Mouse (Mus musculus) embryonic facial prominence, embryonic 12.5 days (tissue): ENCODE results near the gene Hoxc11. TPM values are rescaled to one million over a fixed set of nuclear protein-coding genes. Genes with fewer than 3 reads are reported as not detected.

Source experiments
- ATAC-seq: fragments of 200-750 bp; cut with Nextera tagmentation; 2 replicates; pipeline ENCODE4 v1.8.0; 2017; ENCODE audit not compliant: insufficient number of reproducible peaks, insufficient read depth, low FRiP score, low TSS enrichment
- H3K27ac ChIP-seq: fragments of 300-500 bp; sonication (generic); 2 replicates; pipeline ENCODE4 v1.5.1; 2016; ENCODE audit warnings: mild to moderate bottlenecking
- H3K27me3 ChIP-seq: fragments of 300-500 bp; sonication (generic); 2 replicates; pipeline ENCODE4 v1.6.1; 2016; ENCODE audit warnings: mild to moderate bottlenecking, moderate library complexity
- H3K36me3 ChIP-seq: fragments of 300-500 bp; sonication (generic); 2 replicates; pipeline ENCODE4 v1.6.1; 2016; ENCODE audit warnings: mild to moderate bottlenecking
- H3K4me1 ChIP-seq: fragments of 300-500 bp; sonication (generic); 2 replicates; pipeline ENCODE4 v1.6.1; 2016
- H3K4me2 ChIP-seq: fragments of 300-500 bp; sonication (generic); replicated peaks from 2 replicates; pipeline ENCODE4 v1.6.1; 2016; ENCODE audit warnings: mild to moderate bottlenecking, moderate library complexity
- H3K4me3 ChIP-seq: fragments of 300-500 bp; sonication (generic); 2 replicates; pipeline ENCODE4 v1.5.1; 2016; ENCODE audit warnings: mild to moderate bottlenecking
- H3K9ac ChIP-seq: fragments of 300-500 bp; sonication (generic); 2 replicates; pipeline ENCODE4 v1.6.1; 2016; ENCODE audit warnings: mild to moderate bottlenecking, moderate library complexity
- H3K9me3 ChIP-seq: fragments of 300-500 bp; sonication (generic); 2 replicates; pipeline ENCODE4 v1.6.1; 2016; ENCODE audit warnings: mild to moderate bottlenecking, moderate library complexity
- WGBS: fragments of 180-500 bp; shearing (Covaris S2); methylation state at CpG from one replicate; pipeline ENCODE4 v1.1.7; 2016; 5-methylcytosine and 5-hydroxymethylcytosine counted together
- polyA plus RNA-seq: library from polyadenylated mRNA; unstranded; fragments of >200 nt; fragmentation: Nextera tagmentation; extraction: Ambion mirVana; gene quantifications from 2 replicates; pipeline ENCODE4 v1.2.1, GENCODE M21; 2016

Hoxc11 gene
- polyA plus RNA-seq, 1 experiment from 2014 or later: not detected

- no peaks in the 10 kb centered on the region for H3K9me3 ChIP-seq
- H3K9ac ChIP-seq: no peak overlapping the region
- no peak overlapping the region for H3K4me2 ChIP-seq
- H3K4me3 ChIP-seq: no peak overlapping the region
- 0 out of 2 replicates have a peak, but pooled peaks cover 4% of the 10 kb centered on the region for H3K4me1 ChIP-seq
- H3K36me3 ChIP-seq: no peaks in the 10 kb centered on the region
- ATAC-seq: no peak
- H3K27ac ChIP-seq: no peak overlapping the region
- H3K27me3 ChIP-seq: peaks cover 96% of the 10 kb centered on the region
- WGBS: 7% methylated on average over 3 of the region's 3 CpGs
These were observed 38.6 kb downstream of the Hoxc11 start for GRCm38 (mm10) chr15:102992863-102993262.

- Histone ChIP-seq H3K9ac (no peak overlapping the region), H3K27ac (no peak overlapping the region), H3K4me2 (no peak overlapping the region), H3K9me3 (no peaks in the 10 kb centered on the region), H3K4me1 (peaks cover 11% of the 10 kb centered on the region), H3K4me3 (no peak overlapping the region), H3K36me3 (no peaks in the 10 kb centered on the region), H3K27me3 (peaks cover 96% of the 10 kb centered on the region)
- ATAC-seq: no peak
- 2% methylated on average over 9 of the region's 9 CpGs for WGBS
These were observed 42.3 kb downstream of the Hoxc11 start for GRCm38 (mm10) chr15:102996548-102996947.

GRCm38 (mm10) chr15:102997431-102997830 lies 43.2 kb downstream of the Hoxc11 start:
- H3K4me2 ChIP-seq: no peak overlapping the region
- no peak overlapping the region for H3K27ac ChIP-seq
- H3K9me3 ChIP-seq: no peaks in the 10 kb centered on the region
- H3K36me3 ChIP-seq: no peaks in the 10 kb centered on the region
- no peak overlapping the region for H3K4me3 ChIP-seq
- H3K4me1 ChIP-seq: peaks cover 11% of the 10 kb centered on the region
- peaks cover 96% of the 10 kb centered on the region for H3K27me3 ChIP-seq
- 0% methylated on average over 3 of the region's 3 CpGs for WGBS
- no peak overlapping the region for H3K9ac ChIP-seq
- ATAC-seq: no peak

- WGBS: 1% methylated on average over 19 of the region's 19 CpGs
- Histone ChIP-seq H3K27ac (no peak within 1 kb of the TSS), H3K4me1 (peaks cover 11% of the 10 kb centered on the region), H3K4me3 (peak within 1 kb of the TSS; percentile 35), H3K4me2 (peak within 1 kb of the TSS; percentile 61), H3K27me3 (peaks cover 96% of the 10 kb centered on the region), H3K36me3 (no peaks in the 10 kb centered on the region), H3K9me3 (no peaks in the 10 kb centered on the region), H3K9ac (no peak within 1 kb of the TSS)
- no peak for ATAC-seq
These were observed 43.7 kb downstream of the Hoxc11 start, which contains the start of gene Hoxc6 for GRCm38 (mm10) chr15:102997939-102998355. TSS of gene Hoxc6 (plus strand) at chr15:102998257.

- H3K9me3 ChIP-seq: no peaks in the 10 kb centered on the region
- no peak overlapping the region for H3K9ac ChIP-seq
- no peaks in the 10 kb centered on the region for H3K36me3 ChIP-seq
- H3K4me3 ChIP-seq: peak overlapping the region; percentile 35
- WGBS: 1% methylated on average over 19 of the region's 19 CpGs
- peak overlapping the region; percentile 61 for H3K4me2 ChIP-seq
- peaks cover 98% of the 10 kb centered on the region for H3K27me3 ChIP-seq
- no peak for ATAC-seq
- H3K4me1 ChIP-seq: peaks cover 11% of the 10 kb centered on the region
- H3K27ac ChIP-seq: no peak overlapping the region
These were observed 44.5 kb downstream of the Hoxc11 start for GRCm38 (mm10) chr15:102998608-102999182.

GRCm38 (mm10) chr15:102999183-102999831 lies 45.1 kb downstream of the Hoxc11 start:
- Histone ChIP-seq H3K27me3 (peaks cover 98% of the 10 kb centered on the region), H3K36me3 (no peaks in the 10 kb centered on the region), H3K4me1 (peaks cover 11% of the 10 kb centered on the region), H3K27ac (no peak overlapping the region), H3K9ac (no peak overlapping the region), H3K4me3 (peak overlapping the region; percentile 35), H3K4me2 (peak overlapping the region; percentile 61), H3K9me3 (no peaks in the 10 kb centered on the region)
- ATAC-seq: no peak
- under 1% methylated on average over 33 of the region's 33 CpGs for WGBS

- Histone ChIP-seq H3K4me1 (peaks cover 11% of the 10 kb centered on the region), H3K27ac (no peak overlapping the region), H3K27me3 (peaks cover 98% of the 10 kb centered on the region), H3K4me2 (no peak overlapping the region), H3K36me3 (no peaks in the 10 kb centered on the region), H3K9me3 (no peaks in the 10 kb centered on the region), H3K4me3 (no peak overlapping the region), H3K9ac (no peak overlapping the region)
- 2% methylated on average over 11 of the region's 11 CpGs for WGBS
- no peak for ATAC-seq
These were observed 45.7 kb downstream of the Hoxc11 start for GRCm38 (mm10) chr15:102999955-103000354.

GRCm38 (mm10) chr15:103000501-103000901 lies 46.3 kb downstream of the Hoxc11 start:
- WGBS: under 1% methylated on average over 24 of the region's 24 CpGs
- peaks cover 11% of the 10 kb centered on the region for H3K4me1 ChIP-seq
- ATAC-seq: no peak
- no peak overlapping the region for H3K4me2 ChIP-seq
- H3K4me3 ChIP-seq: no peak overlapping the region
- no peak overlapping the region for H3K27ac ChIP-seq
- H3K27me3 ChIP-seq: peaks cover 98% of the 10 kb centered on the region
- no peak overlapping the region for H3K9ac ChIP-seq
- H3K36me3 ChIP-seq: no peaks in the 10 kb centered on the region
- H3K9me3 ChIP-seq: no peaks in the 10 kb centered on the region

GRCm38 (mm10) chr15:103001370-103001769 lies 47.1 kb downstream of the Hoxc11 start:
- no peak overlapping the region for H3K4me3 ChIP-seq
- H3K27ac ChIP-seq: no peak overlapping the region
- no peak overlapping the region for H3K4me2 ChIP-seq
- peaks cover 98% of the 10 kb centered on the region for H3K27me3 ChIP-seq
- no peaks in the 10 kb centered on the region for H3K36me3 ChIP-seq
- no peak overlapping the region for H3K9ac ChIP-seq
- WGBS: 15% methylated on average over 2 of the region's 2 CpGs
- ATAC-seq: no peak
- no peaks in the 10 kb centered on the region for H3K9me3 ChIP-seq
- H3K4me1 ChIP-seq: peaks cover 11% of the 10 kb centered on the region

GRCm38 (mm10) chr15:103002156-103002555 lies 47.9 kb downstream of the Hoxc11 start:
- Histone ChIP-seq H3K36me3 (no peaks in the 10 kb centered on the region), H3K4me1 (peaks cover 11% of the 10 kb centered on the region), H3K4me3 (no peak overlapping the region), H3K27ac (no peak overlapping the region), H3K27me3 (peaks cover 100% of the 10 kb centered on the region), H3K9me3 (no peaks in the 10 kb centered on the region), H3K4me2 (no peak overlapping the region), H3K9ac (no peak overlapping the region)
- no peak for ATAC-seq
- 1% methylated on average over 4 of the region's 4 CpGs for WGBS

GRCm38 (mm10) chr15:103002821-103003448 lies 48.7 kb downstream of the Hoxc11 start:
- Histone ChIP-seq H3K27me3 (peaks cover 100% of the 10 kb centered on the region), H3K4me3 (no peak overlapping the region), H3K27ac (no peak overlapping the region), H3K4me1 (peaks cover 11% of the 10 kb centered on the region), H3K9me3 (no peaks in the 10 kb centered on the region), H3K9ac (no peak overlapping the region), H3K36me3 (no peaks in the 10 kb centered on the region), H3K4me2 (no peak overlapping the region)
- no peak for ATAC-seq
- 3% methylated on average over 13 of the region's 13 CpGs for WGBS

GRCm38 (mm10) chr15:103005308-103005707 lies 51.1 kb downstream of the Hoxc11 start:
- H3K4me1 ChIP-seq: no peaks in the 10 kb centered on the region
- H3K4me2 ChIP-seq: no peak overlapping the region
- H3K9ac ChIP-seq: no peak overlapping the region
- peaks cover 100% of the 10 kb centered on the region for H3K27me3 ChIP-seq
- WGBS: 1% methylated on average over 17 of the region's 17 CpGs
- H3K27ac ChIP-seq: no peak overlapping the region
- no peaks in the 10 kb centered on the region for H3K9me3 ChIP-seq
- no peak overlapping the region for H3K4me3 ChIP-seq
- ATAC-seq: no peak
- no peaks in the 10 kb centered on the region for H3K36me3 ChIP-seq
